Mouse (Mus musculus): Measurements from ENCODE around the gene Ogfrl1.

Ogfrl1 gene

GRCm38 (mm10) chr1:23351756-23352155 lies 45.8 kb downstream of the Ogfrl1 start:
- DNase-seq (ENCODE audit: low spot score), result no peak

- no peak for DNase-seq (ENCODE audit: low spot score)
Measured at GRCm38 (mm10) chr1:23345633-23346032, 51.9 kb downstream of the Ogfrl1 start.

GRCm38 (mm10) chr1:23342864-23343263 lies 54.7 kb downstream of the Ogfrl1 start:
- DNase-seq (ENCODE audit: low spot score), result no peak

- DNase-seq (ENCODE audit: low spot score), result no peak
Measured at GRCm38 (mm10) chr1:23342224-23342623, 55.3 kb downstream of the Ogfrl1 start.

- DNase-seq (ENCODE audit: low spot score), result no peak
Measured at GRCm38 (mm10) chr1:23335726-23336363, 61.7 kb downstream of the Ogfrl1 start.

GRCm38 (mm10) chr1:23335050-23335449 lies 62.5 kb downstream of the Ogfrl1 start:
- no peak for DNase-seq (ENCODE audit: low spot score)

GRCm38 (mm10) chr1:23332192-23332591 lies 65.4 kb downstream of the Ogfrl1 start:
- DNase-seq (ENCODE audit: low spot score), result no peak

GRCm38 (mm10) chr1:23325160-23325559 lies 72.4 kb downstream of the Ogfrl1 start:
- DNase-seq (ENCODE audit: low spot score), result no peak

GRCm38 (mm10) chr1:23324226-23324625 lies 73.3 kb downstream of the Ogfrl1 start:
- peak; percentile 50 for DNase-seq (ENCODE audit: low spot score)

GRCm38 (mm10) chr1:23323286-23323685 lies 74.3 kb downstream of the Ogfrl1 start:
- DNase-seq (ENCODE audit: low spot score), result no peak

- DNase-seq (ENCODE audit: low spot score), result no peak
Measured at GRCm38 (mm10) chr1:23322208-23322607, 75.4 kb downstream of the Ogfrl1 start.

- no peak for DNase-seq (ENCODE audit: low spot score)
Measured at GRCm38 (mm10) chr1:23321331-23321851, 76.2 kb downstream of the Ogfrl1 start.

- DNase-seq (ENCODE audit: low spot score), result no peak
Measured at GRCm38 (mm10) chr1:23320591-23321195, 76.9 kb downstream of the Ogfrl1 start.
